Mouse (Mus musculus): ENCODE measurements around the gene Alox5.

Alox5 gene

DNA sequence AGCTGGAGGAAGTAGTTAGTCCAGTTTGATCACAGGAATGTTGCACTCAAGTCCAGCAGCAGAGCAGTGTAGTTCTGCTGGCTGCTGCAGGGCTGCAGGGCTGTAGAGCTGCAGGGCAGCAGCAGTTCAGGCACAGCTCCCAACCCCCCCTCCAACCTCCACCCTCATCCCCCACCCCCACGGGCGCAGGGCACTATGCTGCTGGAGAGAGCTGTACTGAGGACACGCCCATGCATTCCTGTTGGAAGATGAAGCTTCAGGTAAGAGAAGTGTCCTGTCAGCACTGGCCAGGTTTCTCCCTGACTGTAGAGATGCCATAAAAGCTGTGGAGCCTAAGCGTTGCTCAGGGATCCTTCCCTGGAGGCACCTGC is 74.9 kb downstream of the Alox5 start:
- DNase-seq (ENCODE audit: low read depth, low spot score), result no peak

DNA sequence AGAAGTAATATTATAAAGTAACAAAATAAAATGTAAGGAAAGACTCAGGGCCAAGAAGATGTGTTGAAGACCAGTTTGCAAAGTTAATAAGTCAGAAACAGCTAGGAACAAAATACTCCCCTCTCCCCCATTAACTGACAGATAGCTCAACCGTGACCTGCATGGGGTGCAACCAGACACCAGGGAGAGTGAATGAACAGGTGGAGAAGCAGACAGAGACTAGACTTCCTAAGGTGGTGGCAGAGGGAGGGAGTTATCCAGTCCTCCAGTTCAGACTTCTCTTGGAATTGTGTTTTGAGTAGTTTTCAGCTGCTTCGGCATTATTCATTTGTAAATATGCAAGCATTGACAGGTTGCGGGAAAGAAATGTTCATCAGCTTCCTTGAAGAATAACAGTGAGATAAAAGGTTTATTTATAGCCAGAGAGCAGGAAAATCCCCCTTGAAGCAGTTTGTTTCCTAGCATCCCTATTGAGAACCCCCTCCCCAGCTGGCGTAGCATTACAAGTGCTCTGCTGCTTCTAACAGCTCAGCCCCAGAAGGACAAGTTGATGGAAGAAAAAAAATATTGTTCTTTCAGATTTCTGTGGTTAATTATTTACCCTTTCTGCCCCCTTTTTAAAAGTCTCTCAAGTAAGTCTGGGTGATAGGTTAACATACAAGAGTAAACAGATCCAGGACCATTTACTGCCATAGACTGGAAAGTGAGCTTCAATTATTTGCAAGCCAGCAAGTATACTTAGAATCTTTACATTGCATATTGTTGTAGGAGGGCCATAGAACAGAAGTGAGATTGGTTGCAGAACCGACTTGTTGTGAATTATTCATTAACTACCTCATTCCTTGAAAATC is 75.6 kb downstream of the Alox5 start:
- no peak for DNase-seq (ENCODE audit: low read depth, low spot score)

DNA sequence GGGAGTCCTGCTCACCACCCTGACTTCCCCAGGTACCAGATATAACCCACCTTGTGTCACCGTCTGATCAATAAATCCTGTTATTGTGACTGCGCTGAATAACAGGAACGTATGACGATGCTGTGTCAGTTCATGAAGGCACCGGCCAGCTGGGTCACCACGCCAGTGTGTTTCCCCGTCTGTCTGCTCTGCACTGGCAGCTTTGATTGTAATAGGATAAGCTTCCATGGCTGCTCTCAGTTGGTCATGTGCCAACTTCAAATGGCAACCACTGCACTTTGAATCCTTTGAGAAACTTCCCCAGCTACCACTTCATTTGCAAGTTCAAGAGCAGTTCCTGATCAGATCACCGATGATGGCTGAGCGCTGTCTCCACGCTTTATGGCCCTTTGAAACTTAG is 77.4 kb downstream of the Alox5 start:
- no peak for DNase-seq (ENCODE audit: low read depth, low spot score)

DNA sequence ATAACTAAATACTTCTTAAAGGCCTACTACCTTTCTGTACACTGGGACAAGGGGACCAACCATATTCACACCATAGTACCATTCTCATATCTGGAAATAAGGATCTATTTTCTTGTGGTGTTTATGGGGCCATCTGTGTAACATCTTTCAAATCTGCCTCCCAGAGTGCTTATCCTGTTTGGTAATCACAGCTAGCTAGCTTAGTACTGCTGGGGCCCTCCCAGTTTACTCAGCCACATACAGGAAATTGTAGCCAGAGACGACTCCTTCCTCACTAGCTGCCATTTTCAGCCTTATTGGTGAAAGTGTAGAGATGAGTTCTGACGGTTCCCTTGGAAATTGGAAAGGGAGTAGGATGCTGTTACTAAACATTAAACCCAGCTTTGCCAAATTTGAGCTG is 79.4 kb downstream of the Alox5 start:
- DNase-seq (ENCODE audit: low read depth, low spot score), result no peak

DNA sequence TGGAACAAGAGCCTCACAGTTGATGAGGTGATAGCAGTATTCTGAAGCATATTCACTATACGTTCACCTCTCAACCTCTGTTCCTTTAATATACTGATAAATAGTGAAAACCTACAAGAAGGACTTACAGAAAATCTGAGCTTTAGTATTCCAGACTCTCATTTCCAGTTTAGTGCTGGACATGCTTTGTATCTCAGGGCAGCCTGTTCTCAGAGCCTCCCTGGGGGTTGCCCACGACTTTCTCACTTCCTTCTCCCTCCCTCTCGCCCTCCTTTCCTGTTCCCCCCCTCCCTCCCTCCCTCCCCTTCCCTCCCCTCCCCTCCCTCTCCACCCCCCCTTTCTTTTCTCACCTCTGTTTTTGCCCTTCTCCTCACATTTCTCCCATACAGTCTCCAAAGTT is 80.8 kb downstream of the Alox5 start:
- no peak for DNase-seq (ENCODE audit: low read depth, low spot score)

DNA sequence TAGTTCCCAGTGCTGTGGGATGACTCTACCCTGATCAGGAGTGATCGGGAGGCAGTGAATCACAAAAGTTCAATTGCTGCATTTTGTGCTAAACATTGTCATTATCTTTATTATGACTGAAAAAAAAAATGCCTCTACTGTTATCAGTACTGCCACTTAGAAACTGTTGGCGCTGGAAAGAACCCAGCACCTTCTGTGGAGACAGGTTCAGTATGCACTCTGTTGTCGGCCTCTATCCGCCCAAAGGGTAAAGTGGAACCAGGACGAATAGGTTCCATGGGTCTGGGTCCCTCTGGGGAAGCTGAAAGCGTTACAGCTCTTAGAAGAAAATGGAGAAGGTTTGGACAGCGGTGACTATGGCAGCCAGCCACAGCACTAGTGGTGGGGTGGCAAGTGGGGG is 82.1 kb downstream of the Alox5 start:
- DNase-seq (ENCODE audit: low read depth, low spot score), result no peak

DNA sequence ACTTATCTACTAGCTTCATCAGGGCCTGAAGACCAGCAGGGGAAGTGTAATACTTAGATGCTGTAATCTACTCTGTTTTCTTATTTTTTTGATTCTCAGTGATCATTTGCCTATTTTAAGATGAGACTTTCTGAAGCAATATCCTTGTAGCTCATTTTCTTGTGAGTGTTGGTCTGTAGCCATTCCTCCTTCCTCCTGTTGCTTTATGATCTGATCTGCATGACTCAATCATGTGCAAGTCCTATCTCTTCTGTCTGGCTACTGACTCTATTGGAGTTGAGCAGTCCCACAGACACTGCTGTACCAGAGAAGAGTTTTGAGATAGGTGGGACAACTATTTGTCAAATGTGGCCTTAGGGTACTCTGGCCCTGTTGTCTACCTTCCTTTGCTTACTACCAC is 86.4 kb downstream of the Alox5 start:
- no peak for DNase-seq (ENCODE audit: low read depth, low spot score)

DNA sequence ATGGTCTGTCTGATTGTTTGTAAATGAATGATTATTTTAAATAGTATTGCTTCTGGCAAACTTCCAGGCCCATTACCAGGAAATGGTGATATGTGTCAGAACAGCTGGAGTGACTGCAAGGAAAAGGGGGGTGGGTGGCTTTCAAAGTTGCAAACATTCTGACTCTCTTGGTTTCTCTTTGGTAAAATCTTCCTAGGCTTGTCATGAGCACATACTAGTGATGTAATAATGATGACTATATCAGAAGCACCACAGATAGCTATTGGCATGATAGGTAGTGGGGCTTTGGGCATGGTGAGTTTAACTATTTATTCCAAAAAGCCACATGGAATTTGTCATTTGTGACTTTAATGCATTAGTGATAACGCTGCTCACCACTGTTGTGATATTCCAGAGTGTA is 86.8 kb downstream of the Alox5 start:
- no peak for DNase-seq (ENCODE audit: low read depth, low spot score)

DNA sequence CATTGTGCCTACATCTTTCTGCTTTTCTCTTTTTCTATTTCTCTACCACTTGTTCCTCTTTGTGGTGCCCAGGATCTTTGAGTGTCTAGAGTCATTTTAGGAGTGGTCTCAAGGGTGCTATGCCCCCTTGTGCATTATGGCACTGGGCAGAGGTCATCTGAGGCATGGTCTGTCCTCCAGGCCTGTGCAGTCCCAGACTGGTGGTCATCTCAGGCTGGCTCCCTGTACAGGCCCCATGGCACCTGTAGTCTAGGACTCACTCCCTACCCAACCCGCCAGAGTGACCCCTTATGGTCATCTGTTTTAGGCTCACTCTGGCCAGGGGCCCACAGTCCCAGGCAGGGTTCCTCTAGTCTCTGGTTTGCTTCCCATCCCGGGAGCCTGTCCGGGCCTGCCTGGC is 89.5 kb downstream of the Alox5 start:
- no peak for DNase-seq (ENCODE audit: low read depth, low spot score)

DNA sequence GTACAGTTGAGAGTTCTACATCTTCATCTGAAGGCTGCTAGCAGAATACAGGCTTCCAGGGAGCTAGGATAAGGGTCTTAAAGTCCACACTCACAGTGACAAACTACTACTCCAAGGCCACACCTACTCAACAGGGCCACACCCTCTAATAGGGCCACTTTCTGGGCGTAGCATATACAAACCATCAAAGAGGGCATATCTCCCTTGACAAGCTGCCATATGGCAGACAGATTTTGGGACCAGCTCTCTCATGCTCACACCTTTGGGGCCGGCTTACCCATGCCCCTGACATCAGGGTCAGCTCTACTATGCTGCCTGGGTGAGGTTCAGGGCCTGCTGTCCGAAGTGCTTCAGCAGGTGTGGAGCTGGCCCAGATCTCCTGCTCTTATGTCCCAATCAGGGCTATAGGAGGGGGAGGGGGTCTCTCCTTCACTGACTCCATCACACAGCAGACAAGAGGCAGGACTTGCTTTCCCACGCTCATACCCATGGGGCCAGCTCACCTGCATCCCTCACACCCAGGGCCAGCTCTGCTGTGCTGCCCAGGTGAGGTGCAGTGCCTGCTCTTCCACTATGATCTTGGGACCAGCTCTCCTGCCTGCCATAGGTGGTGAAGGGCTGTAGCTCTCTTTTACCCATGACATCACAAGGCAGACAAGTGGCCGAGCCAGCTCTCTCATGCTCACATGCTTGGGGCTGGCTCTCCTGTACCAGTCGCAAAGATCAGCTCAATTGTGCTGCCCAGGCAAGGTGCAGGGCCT is 90.6 kb downstream of the Alox5 start:
- DNase-seq (ENCODE audit: low read depth, low spot score), result peak; percentile 78

DNA sequence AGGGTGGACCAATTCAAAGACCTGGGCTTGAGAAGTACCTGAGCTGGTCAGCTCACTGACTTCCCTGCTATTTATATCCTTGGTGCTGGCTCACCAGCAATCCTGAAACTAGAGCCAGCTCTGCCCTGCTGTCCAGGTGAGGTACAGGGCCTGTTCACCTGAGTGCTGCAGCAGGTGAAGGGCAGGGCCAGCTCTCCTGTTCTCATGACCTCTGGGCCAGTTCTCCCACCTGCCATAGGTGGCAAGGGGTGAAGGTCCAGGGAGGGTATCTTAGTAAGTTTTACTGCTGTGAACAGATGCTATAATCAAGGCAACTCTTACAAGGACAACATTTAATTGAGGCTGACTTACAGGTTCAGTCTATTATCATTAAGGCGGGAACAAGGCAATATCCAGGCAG is 91.2 kb downstream of the Alox5 start:
- DNase-seq (ENCODE audit: low read depth, low spot score), result no peak

DNA sequence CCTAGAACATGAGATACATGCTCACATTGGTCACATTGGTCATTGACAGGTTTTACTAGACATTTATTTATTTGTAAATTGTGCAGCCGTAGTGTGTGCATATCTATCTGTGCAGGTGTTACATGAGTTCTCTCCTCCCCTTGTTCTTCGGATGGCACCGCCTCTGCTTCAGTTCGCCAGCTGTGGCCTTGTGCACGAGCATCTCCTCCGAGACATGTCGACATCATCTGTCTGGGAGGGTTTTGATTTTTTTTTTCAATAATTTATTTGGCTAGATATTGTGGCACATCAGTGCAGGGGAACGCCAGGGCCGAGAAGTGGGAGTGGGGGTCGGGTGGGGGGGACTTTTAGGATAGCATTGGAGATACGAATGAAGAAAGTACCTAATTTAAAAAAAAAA is 93.0 kb downstream of the Alox5 start:
- DNase-seq (ENCODE audit: low read depth, low spot score), result no peak

DNA sequence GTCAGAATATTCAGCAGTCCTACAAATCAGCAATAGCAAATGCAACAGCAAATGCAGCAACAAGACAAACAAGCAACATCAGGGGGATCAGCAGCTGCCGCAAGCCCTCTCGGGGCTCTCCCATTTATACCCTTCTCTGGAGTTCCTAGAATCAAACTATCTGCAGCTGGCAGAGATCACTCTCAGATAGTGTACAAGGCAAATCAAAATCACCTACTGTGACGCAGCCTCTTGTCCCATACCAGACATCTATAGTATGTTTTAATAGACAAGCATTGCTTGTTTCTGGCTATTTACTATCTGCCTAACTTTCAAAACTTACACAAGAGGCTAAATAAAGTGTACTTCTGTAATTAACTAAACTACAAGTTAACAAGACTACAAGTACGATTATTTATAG is 99.0 kb downstream of the Alox5 start:
- no peak for DNase-seq (ENCODE audit: low read depth, low spot score)

DNA sequence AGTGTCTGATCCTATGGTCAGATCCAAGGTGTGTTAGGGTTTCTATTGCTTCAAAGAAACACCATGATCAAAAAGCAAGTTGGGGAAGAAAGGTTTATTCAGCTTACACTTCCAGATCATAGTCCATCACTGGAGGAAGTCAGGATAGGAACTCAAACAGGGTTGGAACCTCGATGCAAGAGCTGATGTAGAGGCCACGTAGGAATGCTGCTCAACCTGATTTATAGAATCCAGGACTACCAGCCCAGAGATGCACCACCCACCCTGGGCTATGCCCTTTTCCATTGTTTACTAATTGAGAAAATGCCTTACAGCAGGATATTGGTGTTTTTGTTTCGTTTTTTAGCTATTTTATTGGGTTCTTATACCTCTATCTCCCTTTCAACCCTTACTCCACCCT is 99.5 kb downstream of the Alox5 start:
- DNase-seq (ENCODE audit: low read depth, low spot score), result no peak
